In genomic region chr15:24297236-24297635, GRCm38 (mm10) we compare ENCODE assay signal across 13 mouse cellular contexts.
"Had no signal": no experiment of that assay in that cellular context is flagged by ENCODE, and none has a peak within 500 bp of the region (broad histone marks: within the 10 kb centered on the region; RNA-seq: fewer than 3 reads in every experiment).

No protein-coding gene starts in this region.

- H3K36me3 ChIP-seq: limb, embryonic 15.5 days; liver, embryonic 12.5 days; midbrain, embryonic 10.5 days; neural tube, embryonic 15.5 days had no signal

- H3K4me2 ChIP-seq: limb, embryonic 15.5 days; liver, embryonic 12.5 days; lung, embryonic 14.5 days; neural tube, embryonic 15.5 days had no signal

- H3K9me3 ChIP-seq: limb, embryonic 15.5 days; midbrain, embryonic 10.5 days; neural tube, embryonic 15.5 days had no signal

- H3K4me1 ChIP-seq: limb, embryonic 15.5 days; liver, embryonic 12.5 days; midbrain, embryonic 10.5 days; neural tube, embryonic 15.5 days had no signal

- H3K4me3 ChIP-seq: limb, embryonic 15.5 days; liver, embryonic 12.5 days; midbrain, embryonic 10.5 days; myocyte; neural tube, embryonic 15.5 days had no signal

- H3K9ac ChIP-seq: limb, embryonic 15.5 days; liver, embryonic 12.5 days; lung, embryonic 14.5 days; neural tube, embryonic 15.5 days had no signal

- ATAC-seq: liver, embryonic 12.5 days had no signal

- DNase-seq: kidney, postnatal 10 days; lung, embryonic 14.5 days; lung, postnatal 10 days; lung, postnatal 4 days; midbrain, embryonic 14.5 days; spleen, adult 18-20 months; thymus, adult 2 months; thymus, postnatal 25 days had no signal

- H3K27ac ChIP-seq: limb, embryonic 15.5 days; liver, embryonic 12.5 days; midbrain, embryonic 10.5 days; neural tube, embryonic 15.5 days had no signal

- H3K27me3 ChIP-seq: limb, embryonic 15.5 days; liver, embryonic 12.5 days; neural tube, embryonic 15.5 days had no signal
